Mouse (Mus musculus) midbrain, embryonic 16.5 days (tissue): ENCODE measurements at regions not wholly inside any gene's neighbourhood (a gene's known extent, or its start where the extent isn't known, plus 50 kb on each side); places are given as distances from the start of the nearest gene placed in this dataset.

Source experiments
- ATAC-seq: fragments of 200-750 bp; cut with Nextera tagmentation; 2 replicates; pipeline ENCODE4 v1.8.0; 2017; ENCODE audit warnings: moderate TSS enrichment
- H3K27ac ChIP-seq: fragments of 300-500 bp; sonication (generic); 2 replicates; pipeline ENCODE4 v1.5.1; 2014; ENCODE audit warnings: mild to moderate bottlenecking, low read length, mixed read lengths
- H3K27me3 ChIP-seq: fragments of 300-500 bp; sonication (generic); 2 replicates; pipeline ENCODE4 v1.6.1; 2014; ENCODE audit warnings: low read depth, low read length, mixed read lengths; ENCODE audit not compliant: control insufficient read depth, insufficient read depth
- H3K36me3 ChIP-seq: fragments of 300-500 bp; sonication (generic); 2 replicates; pipeline ENCODE4 v1.6.1; 2014; ENCODE audit warnings: mild to moderate bottlenecking, low read length, moderate library complexity, mixed read lengths; ENCODE audit not compliant: control insufficient read depth, insufficient read depth
- H3K4me1 ChIP-seq: fragments of 300-500 bp; sonication (generic); 2 replicates; pipeline ENCODE4 v1.6.1; 2014; ENCODE audit warnings: mild to moderate bottlenecking, low read length, mixed read lengths; ENCODE audit not compliant: control insufficient read depth, insufficient read depth
- H3K4me2 ChIP-seq: fragments of 300-500 bp; sonication (generic); 2 replicates; pipeline ENCODE4 v1.6.1; 2014; ENCODE audit warnings: mild to moderate bottlenecking, low read length, mixed read lengths
- H3K4me3 ChIP-seq: fragments of 300-500 bp; sonication (generic); 2 replicates; pipeline ENCODE4 v1.5.1; 2014; ENCODE audit warnings: low read depth, mild to moderate bottlenecking, low read length, moderate library complexity, mixed read lengths
- H3K9ac ChIP-seq: fragments of 300-500 bp; sonication (generic); 2 replicates; pipeline ENCODE4 v1.6.1; 2014; ENCODE audit warnings: low read depth, low read length, mixed read lengths
- H3K9me3 ChIP-seq: fragments of 300-500 bp; sonication (generic); replicated peaks from 2 replicates; pipeline ENCODE4 v1.6.1; 2014; ENCODE audit warnings: mild to moderate bottlenecking, low read length, mixed read lengths; ENCODE audit not compliant: control insufficient read depth, poor library complexity, severe bottlenecking
- WGBS: fragments of 180-500 bp; shearing (Covaris S2); extraction: QIAGEN DNeasy Blood & Tissue Kit; methylation state at CpG from one replicate; pipeline ENCODE4 v1.1.7; 2014; 5-methylcytosine and 5-hydroxymethylcytosine counted together

DNA sequence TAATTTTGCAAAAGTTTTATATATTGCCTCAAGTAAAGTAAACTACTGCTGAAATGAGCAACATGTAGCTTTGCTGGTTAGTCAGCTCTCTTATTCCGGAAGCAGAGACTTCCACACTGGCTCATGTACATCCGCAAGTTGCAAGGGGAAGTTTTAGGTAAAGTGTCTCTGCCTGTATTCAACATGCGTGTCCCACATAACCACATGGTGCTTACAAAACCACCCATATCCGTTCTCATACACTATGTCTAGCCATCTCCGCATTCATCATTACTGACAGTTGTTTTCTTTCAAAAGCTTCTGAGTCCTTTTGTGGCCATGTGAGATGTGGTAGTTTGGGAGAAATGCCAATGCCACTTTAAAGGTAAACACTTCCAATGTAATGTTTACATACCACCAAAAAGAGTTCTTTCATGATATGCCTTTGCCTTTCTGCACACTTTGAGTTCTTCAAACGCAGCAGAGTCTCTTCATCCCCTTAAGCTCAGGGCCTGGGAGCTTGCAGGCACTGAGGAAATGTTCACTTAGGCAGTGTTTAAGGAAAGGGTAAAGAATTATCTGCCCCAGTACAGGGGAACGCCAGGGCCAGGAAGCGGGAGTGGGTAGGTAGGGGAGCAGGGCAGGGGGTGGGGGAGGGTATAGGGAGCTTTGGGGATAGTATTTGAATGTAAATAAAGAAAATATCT, 81.5 kb upstream of the Rgs1 start:
- H3K27me3 ChIP-seq = no peaks in the 10 kb centered on the region
- no peak overlapping the region for H3K9ac ChIP-seq
- H3K4me1 ChIP-seq = no peaks in the 10 kb centered on the region
- ATAC-seq = no peak
- H3K9me3 ChIP-seq = no peaks in the 10 kb centered on the region
- no peak overlapping the region for H3K27ac ChIP-seq
- H3K36me3 ChIP-seq = no peaks in the 10 kb centered on the region
- 86% methylated on average over 8 of the region's 8 CpGs for WGBS
- no peak overlapping the region for H3K4me3 ChIP-seq
- H3K4me2 ChIP-seq = no peak overlapping the region

DNA sequence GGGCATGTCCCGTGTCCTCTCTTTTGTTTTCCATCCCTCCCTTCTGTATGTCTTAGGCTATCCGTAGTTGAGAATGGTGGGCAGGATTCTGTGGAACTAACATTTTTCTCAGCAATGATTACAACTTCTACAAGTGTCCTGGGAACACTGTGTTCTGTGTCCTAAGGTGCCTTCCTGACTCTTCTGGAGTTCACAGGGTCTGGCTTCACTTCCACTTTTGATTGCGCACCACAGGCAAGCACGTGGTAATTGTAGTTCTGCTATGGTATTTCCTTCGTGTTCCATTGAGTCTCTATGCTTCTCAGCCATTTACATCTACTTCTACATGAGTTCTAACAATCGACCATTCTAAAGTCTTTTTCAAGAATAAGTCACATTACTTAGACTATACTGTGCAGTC, 70.4 kb upstream of the Rgs1 start:
- no peaks in the 10 kb centered on the region for H3K4me1 ChIP-seq
- H3K9ac ChIP-seq = no peak overlapping the region
- no peak overlapping the region for H3K4me2 ChIP-seq
- H3K27me3 ChIP-seq = no peaks in the 10 kb centered on the region
- no peak overlapping the region for H3K4me3 ChIP-seq
- no peak for ATAC-seq
- no peak overlapping the region for H3K27ac ChIP-seq
- WGBS = 91% methylated on average over 6 of the region's 6 CpGs
- H3K9me3 ChIP-seq = no peaks in the 10 kb centered on the region
- no peaks in the 10 kb centered on the region for H3K36me3 ChIP-seq

DNA sequence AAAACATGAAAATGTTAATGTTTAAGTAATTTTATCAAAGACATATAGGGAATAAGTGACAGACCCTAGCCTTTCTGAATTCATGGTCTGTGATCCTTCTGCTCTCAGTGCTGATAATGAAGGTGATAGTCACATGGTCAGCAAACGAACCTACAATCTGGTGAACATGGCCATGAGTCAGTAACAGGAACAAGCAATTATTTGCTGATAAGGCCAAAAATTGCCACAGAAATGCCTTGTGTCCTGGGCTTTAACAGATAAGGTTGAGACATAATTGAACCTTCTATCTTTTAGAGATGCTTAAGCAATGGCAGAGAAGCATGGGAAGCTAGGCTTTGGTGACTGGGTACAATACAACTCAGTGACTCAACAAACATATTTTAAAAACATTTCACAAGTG, 69.2 kb upstream of the Rgs1 start:
- Histone ChIP-seq H3K9ac (no peak overlapping the region), H3K9me3 (no peaks in the 10 kb centered on the region), H3K27ac (no peak overlapping the region), H3K4me3 (no peak overlapping the region), H3K36me3 (no peaks in the 10 kb centered on the region), H3K4me2 (no peak overlapping the region), H3K4me1 (no peaks in the 10 kb centered on the region), H3K27me3 (no peaks in the 10 kb centered on the region)
- WGBS = 69% methylated on average over 1 of the region's 1 CpGs
- ATAC-seq = no peak

DNA sequence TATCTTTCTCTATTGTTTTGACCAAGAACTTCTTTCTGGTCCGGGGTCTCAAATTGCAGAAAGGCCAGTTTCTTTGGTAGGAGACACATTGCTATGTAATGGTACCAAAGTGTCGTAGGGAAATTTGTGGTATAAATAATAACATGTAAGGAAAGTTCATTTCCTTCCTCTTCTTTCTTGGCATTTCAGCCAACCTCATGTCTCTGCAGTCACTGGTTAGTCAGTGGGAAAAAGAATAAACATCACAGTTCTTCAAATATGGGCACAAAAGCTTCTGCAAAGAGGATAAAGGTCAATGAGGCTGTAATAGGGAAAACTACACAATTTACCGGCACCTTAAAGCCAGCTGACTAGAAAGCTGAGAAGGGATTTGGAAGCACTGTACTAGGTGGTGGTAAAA, 68.5 kb upstream of the Rgs1 start:
- Histone ChIP-seq H3K9me3 (no peaks in the 10 kb centered on the region), H3K27me3 (no peaks in the 10 kb centered on the region), H3K4me1 (no peaks in the 10 kb centered on the region), H3K27ac (no peak overlapping the region), H3K4me3 (no peak overlapping the region), H3K9ac (no peak overlapping the region), H3K36me3 (no peaks in the 10 kb centered on the region), H3K4me2 (no peak overlapping the region)
- 88% methylated on average over 3 of the region's 3 CpGs for WGBS
- ATAC-seq = no peak

DNA sequence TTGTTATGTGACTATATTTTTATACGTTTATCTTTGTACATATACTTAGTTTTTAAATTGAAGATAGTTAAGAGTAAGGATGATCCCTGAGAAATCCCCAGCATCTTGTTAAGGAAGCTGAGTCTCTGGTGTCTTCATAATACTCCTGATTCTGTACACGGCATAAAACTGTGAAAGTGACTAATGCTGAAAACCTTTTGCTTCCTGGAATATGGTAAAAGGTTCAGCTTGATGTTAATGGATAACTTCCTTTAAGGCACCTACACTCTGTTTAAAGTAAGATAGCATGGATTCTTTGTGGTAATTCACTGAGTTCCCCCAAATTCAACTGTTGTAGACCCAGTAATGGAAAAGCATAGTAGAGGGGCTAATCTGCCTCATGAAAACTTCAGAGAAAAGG, 67.2 kb upstream of the Rgs1 start:
- no peaks in the 10 kb centered on the region for H3K4me1 ChIP-seq
- H3K27ac ChIP-seq = no peak overlapping the region
- no peak for ATAC-seq
- H3K9ac ChIP-seq = no peak overlapping the region
- no peaks in the 10 kb centered on the region for H3K36me3 ChIP-seq
- 94% methylated on average over 2 of the region's 2 CpGs for WGBS
- no peaks in the 10 kb centered on the region for H3K9me3 ChIP-seq
- H3K4me3 ChIP-seq = no peak overlapping the region
- H3K4me2 ChIP-seq = no peak overlapping the region
- H3K27me3 ChIP-seq = no peaks in the 10 kb centered on the region

DNA sequence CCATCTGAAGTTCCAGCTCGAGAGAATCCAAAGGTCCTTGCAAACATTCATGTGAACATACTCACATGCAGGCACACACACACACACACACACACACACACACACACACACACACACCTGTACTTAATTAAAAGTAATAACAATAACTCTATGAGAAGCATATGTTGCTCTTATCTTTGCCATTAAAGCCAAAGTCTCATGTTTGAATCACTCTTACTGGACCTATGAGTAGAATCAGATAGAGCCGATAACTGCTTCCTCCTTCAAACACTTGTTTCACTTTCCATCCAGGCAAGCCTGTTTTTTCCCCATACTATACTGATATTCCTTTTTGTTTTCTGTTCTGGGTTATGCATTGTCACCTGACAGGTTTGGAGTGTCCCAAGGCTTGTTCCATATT, 65.3 kb upstream of the Rgs1 start:
- Histone ChIP-seq H3K4me3 (no peak overlapping the region), H3K27me3 (no peaks in the 10 kb centered on the region), H3K9ac (no peak overlapping the region), H3K36me3 (no peaks in the 10 kb centered on the region), H3K9me3 (no peaks in the 10 kb centered on the region), H3K4me2 (no peak overlapping the region), H3K4me1 (no peaks in the 10 kb centered on the region), H3K27ac (no peak overlapping the region)
- WGBS = 84% methylated on average over 2 of the region's 2 CpGs
- ATAC-seq = no peak

DNA sequence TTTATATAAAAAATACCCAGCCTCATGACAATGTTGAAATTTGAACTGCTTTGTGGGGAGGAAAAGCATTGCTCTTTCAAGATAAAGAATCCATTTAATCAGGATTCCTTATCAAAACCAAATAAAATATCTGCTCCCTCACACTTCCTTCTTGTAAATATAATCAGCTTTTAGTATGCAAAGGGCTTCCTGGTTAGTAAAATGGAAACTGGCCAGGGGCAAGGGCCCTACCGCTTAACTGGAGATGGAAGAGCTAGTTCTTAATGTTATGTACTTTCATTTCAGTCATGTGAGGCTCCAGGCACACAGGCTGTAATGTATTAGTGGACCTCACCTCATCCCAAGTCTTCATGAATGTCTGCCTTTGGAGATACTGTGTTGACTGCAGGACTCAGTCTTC, 64.3 kb upstream of the Rgs1 start:
- Histone ChIP-seq H3K4me1 (no peaks in the 10 kb centered on the region), H3K27me3 (no peaks in the 10 kb centered on the region), H3K9ac (no peak overlapping the region), H3K27ac (no peak overlapping the region), H3K9me3 (no peaks in the 10 kb centered on the region), H3K4me3 (no peak overlapping the region), H3K4me2 (no peak overlapping the region), H3K36me3 (no peaks in the 10 kb centered on the region)
- 94% methylated on average over 1 of the region's 1 CpGs for WGBS
- no peak for ATAC-seq

DNA sequence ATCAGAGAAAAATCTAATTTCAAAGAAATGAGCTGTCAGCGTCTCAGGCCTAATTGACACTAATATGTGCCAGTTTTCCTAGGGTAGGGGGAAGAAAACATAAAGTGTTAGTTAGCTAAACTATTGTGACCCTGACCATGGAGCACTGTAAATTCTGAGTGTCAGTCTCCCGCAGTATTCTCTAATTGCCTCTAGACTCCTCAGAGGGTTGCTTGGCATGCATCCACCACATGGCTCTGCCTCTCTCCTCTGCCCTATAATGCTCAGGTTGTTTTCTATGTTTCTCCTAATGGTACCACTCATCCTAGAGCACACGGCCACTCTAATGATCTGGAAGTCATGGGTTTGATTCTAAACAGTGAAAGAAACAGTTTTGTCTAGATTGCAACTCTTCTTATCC, 60.9 kb upstream of the Rgs1 start:
- no peaks in the 10 kb centered on the region for H3K9me3 ChIP-seq
- no peak overlapping the region for H3K4me2 ChIP-seq
- no peaks in the 10 kb centered on the region for H3K4me1 ChIP-seq
- no peak overlapping the region for H3K4me3 ChIP-seq
- no peaks in the 10 kb centered on the region for H3K27me3 ChIP-seq
- no peak overlapping the region for H3K9ac ChIP-seq
- ATAC-seq = no peak
- no peak overlapping the region for H3K27ac ChIP-seq
- no peaks in the 10 kb centered on the region for H3K36me3 ChIP-seq
- WGBS = 73% methylated on average over 3 of the region's 3 CpGs

DNA sequence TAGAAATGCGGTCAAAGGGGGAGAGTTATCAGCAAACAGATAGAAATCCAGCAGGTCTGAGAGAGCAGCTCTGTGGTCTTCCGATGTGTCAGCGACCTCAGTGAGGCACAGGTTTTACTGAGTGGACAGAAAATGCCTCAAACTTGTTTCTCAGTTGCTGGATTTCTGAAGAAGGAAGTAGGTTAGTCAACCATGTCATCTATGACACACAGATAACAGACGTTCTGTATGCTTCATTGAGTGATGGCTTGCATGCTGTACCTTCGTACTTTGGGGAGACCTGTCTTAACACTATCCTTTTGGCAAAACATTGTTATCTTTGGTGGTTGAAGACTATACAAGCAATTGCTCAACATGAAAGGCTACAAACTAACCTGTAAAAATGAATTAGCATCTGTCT, 59.3 kb upstream of the Rgs1 start:
- H3K9me3 ChIP-seq = no peaks in the 10 kb centered on the region
- no peaks in the 10 kb centered on the region for H3K36me3 ChIP-seq
- no peak overlapping the region for H3K4me3 ChIP-seq
- 92% methylated on average over 5 of the region's 5 CpGs for WGBS
- no peak overlapping the region for H3K27ac ChIP-seq
- no peak overlapping the region for H3K9ac ChIP-seq
- ATAC-seq = no peak
- H3K4me1 ChIP-seq = no peaks in the 10 kb centered on the region
- no peak overlapping the region for H3K4me2 ChIP-seq
- H3K27me3 ChIP-seq = no peaks in the 10 kb centered on the region
